Mouse (Mus musculus): ENCODE measurements around the gene Fgd2. TPM values are rescaled to one million over a fixed set of nuclear protein-coding genes. Genes with fewer than 3 reads are reported as not detected.
"Not testable (repeated sequence)": the region's sequence is repeated elsewhere in the genome, so short reads cannot be mapped to it uniquely, and the experiment has no call there.

The Fgd2 gene
- polyA plus RNA-seq, 1 experiment, result 6.4 TPM

DNA sequence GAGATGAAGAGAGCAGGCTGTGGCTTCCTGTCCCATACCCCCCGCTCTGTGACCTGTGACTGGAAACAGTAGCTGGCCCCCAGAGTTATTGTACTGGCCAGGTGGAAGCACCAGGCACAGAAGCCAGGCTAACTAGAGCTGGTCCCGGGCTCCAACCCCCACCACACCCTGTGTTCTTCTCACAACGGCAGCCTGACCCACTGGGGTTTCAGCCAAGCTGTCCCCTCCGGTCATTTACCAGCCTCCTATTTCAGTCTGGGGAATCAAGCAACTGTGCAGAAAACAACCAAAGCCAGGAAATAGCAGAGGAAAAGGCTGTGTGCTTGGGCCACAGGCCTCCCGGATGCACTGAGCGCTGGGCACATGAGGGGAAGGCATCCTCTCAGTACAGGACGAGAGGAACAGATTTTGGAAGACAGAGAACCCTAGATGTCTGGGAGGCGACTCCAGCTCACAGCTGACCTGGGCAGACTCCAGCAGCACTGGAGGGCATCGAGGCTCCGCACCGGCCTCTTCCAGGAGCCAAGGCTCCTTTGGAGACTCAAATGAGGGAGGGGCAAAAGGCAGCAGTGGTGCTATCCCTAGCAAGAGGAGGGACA lies 21.4 kb upstream of the Fgd2 start:
- peak; percentile 37 for DNase-seq (ENCODE audit: low read depth)
- TF ChIP-seq CTCF (IDR thresholded peaks at IDR 0.05; ENCODE audit: borderline replicate concordance, extremely low read depth, insufficient read depth, insufficient read length) (no peak), POLR2A (IDR thresholded peaks at IDR 0.05; ENCODE audit: borderline replicate concordance, extremely low read depth, insufficient read depth, insufficient read length, poor library complexity, severe bottlenecking) (no peak)

DNA sequence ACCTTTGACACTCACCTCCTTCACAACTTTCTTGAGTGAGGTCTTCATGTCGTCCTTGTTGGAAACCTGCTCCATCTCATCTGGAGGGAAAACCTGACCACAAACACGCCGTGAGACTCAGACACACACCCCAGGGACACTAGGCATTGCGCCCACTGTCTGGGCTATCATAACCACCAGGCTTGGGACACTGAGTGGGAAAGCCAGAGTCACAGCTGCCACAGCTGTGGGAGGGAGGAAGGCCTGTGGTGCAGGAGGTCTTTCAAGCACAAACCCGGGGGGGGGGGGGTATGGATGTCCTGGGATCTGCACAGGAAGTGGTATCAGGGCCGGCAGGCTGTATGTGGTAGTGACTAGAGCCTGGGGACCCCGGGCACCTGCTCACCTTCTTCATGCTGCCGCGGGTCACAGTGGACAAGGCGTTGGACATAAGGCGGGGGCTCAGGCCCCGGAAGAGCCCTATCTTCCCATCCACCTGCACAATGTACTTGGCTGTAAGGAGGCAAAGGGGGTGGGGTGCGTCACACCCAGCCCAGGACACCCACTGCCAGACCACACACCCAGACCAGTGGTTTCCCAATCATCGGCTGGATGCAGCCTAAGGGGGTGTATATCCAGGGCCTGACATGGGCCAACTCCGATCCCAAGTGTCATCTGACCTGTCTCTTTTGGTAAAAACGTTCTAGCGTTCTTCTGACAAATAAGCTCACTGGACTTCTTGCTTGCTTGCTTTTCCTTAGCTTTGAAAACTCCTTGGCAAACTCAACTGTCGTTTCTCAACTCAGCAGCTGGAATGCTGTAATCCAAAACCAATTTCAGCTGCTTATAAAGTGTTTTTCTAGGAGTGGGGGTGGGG lies 20.1 kb upstream of the Fgd2 start:
- TF ChIP-seq CTCF (IDR thresholded peaks at IDR 0.05; ENCODE audit: borderline replicate concordance, extremely low read depth, insufficient read depth, insufficient read length) (no peak), POLR2A (IDR thresholded peaks at IDR 0.05; ENCODE audit: borderline replicate concordance, extremely low read depth, insufficient read depth, insufficient read length, poor library complexity, severe bottlenecking) (no peak)

DNA sequence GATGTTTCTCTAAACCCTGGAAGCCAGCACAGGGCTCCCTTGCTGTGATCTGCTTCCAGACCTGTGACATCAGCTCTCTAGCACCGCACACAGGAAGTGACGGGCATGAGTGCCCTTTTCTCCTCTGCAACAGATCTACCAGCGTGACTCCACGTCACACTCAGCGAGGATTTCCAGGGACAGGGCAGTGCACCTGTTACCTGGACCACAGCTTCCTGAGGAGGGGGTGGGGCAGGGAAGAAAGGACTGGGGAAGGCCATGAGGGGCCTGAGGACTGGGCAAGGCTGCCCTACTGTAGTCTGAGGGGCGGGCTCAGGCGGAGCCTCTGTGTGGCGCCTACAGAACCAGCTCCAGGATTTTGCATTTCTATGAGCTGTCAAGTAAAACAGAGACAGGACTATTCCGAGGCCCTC lies 19.1 kb upstream of the Fgd2 start:
- peak; percentile 69 for DNase-seq (ENCODE audit: low read depth)
- TF ChIP-seq POLR2A (IDR thresholded peaks at IDR 0.05; ENCODE audit: borderline replicate concordance, extremely low read depth, insufficient read depth, insufficient read length, poor library complexity, severe bottlenecking) (no peak), CTCF (IDR thresholded peaks at IDR 0.05; ENCODE audit: borderline replicate concordance, extremely low read depth, insufficient read depth, insufficient read length) (peak; percentile 35; the same call in 1 of the 2 replicates)

More for the DNA sequence above, 20.1 kb upstream of the Fgd2 start:
- DNase-seq (ENCODE audit: low read depth), result no peak

DNA sequence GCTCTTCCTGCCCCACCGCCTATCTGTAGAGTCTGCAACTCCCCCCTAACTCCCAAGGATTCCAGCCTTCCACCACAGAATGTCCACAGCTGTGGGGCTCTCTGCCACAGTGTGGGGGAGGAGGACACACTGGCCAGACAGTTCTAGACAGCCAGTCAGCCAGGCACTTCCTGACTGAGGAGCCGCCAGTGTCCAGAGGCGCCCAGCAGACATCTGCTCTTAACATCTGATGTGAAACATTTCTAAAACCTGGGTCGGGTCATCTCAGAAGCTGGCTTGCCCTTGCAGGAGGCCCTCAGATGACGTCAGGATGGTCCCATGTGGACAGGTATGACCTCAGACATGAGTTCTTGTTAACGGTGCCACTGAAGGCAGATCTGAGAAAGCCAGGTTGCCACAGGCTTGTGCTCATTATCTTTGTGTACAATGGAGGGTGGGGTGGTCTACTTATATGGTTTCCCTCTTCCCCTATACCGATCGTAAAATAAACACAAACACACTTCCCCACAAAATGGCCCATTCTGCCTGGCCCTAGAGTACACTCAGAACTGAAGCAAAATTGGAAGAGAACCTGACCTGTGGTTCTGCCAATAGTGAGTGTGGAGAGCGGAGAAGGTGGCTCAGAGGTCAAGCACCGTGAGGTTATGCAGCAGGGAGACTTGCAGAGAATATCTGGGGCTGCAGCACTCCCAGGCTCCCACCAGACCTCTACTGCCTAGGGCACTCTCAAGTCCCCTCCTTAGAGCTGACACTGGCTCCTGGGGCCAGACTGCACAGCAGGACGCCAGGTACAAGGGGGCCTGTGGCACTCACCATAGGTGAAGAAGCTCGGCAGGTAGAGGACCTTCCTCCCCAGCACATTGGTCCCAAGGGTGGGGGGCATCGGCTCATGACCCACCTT lies 18.5 kb upstream of the Fgd2 start:
- no peak for TF ChIP-seq POLR2A (IDR thresholded peaks at IDR 0.05; ENCODE audit: borderline replicate concordance, extremely low read depth, insufficient read depth, insufficient read length, poor library complexity, severe bottlenecking)
- TF ChIP-seq CTCF (IDR thresholded peaks at IDR 0.05; ENCODE audit: borderline replicate concordance, extremely low read depth, insufficient read depth, insufficient read length), result no peak
- DNase-seq (ENCODE audit: low read depth), result no peak

DNA sequence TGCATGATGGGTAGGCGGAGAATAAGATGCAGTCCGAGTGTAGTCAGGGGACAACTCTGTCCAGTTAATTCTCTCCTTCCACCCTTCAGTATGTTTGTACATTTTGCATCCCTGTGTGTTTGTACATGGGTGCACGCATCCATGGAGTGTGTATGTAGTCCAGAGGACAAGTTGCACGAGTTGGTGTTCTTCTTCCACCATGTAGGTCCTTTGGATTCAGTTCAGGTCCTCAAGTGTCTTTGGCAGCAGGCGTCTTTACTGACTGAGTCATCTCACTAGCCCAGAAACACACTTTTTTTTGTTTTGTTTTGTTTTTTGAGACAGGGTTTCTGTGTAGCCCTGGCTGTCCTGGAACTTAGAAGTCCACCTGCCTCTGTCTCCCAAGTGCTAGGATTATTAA lies 17.5 kb upstream of the Fgd2 start:
- no peak for DNase-seq (ENCODE audit: low read depth)
- no peak for TF ChIP-seq CTCF (IDR thresholded peaks at IDR 0.05; ENCODE audit: borderline replicate concordance, extremely low read depth, insufficient read depth, insufficient read length)
- no peak for TF ChIP-seq POLR2A (IDR thresholded peaks at IDR 0.05; ENCODE audit: borderline replicate concordance, extremely low read depth, insufficient read depth, insufficient read length, poor library complexity, severe bottlenecking)

DNA sequence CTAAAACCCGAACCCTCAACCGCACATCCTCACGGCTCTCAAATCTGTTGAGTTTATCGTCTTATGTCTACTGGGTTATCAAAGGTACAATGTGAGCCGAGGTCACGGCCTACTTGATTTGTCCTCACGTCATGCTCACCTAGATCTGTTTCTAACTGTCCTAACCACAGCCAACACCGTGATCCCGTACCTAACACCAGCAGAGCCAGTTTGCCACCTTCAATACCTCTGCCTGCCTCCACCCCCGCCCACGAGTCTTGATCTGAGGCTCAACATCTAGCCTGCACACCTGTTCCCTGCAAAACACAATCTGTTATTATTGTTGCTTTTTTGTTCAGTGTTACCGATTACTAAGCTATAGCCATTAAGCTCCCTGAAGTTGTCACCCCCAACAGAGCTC lies 15.4 kb upstream of the Fgd2 start:
- TF ChIP-seq CTCF (IDR thresholded peaks at IDR 0.05; ENCODE audit: borderline replicate concordance, extremely low read depth, insufficient read depth, insufficient read length), result no peak
- no peak for TF ChIP-seq POLR2A (IDR thresholded peaks at IDR 0.05; ENCODE audit: borderline replicate concordance, extremely low read depth, insufficient read depth, insufficient read length, poor library complexity, severe bottlenecking)
- no peak for DNase-seq (ENCODE audit: low read depth)

DNA sequence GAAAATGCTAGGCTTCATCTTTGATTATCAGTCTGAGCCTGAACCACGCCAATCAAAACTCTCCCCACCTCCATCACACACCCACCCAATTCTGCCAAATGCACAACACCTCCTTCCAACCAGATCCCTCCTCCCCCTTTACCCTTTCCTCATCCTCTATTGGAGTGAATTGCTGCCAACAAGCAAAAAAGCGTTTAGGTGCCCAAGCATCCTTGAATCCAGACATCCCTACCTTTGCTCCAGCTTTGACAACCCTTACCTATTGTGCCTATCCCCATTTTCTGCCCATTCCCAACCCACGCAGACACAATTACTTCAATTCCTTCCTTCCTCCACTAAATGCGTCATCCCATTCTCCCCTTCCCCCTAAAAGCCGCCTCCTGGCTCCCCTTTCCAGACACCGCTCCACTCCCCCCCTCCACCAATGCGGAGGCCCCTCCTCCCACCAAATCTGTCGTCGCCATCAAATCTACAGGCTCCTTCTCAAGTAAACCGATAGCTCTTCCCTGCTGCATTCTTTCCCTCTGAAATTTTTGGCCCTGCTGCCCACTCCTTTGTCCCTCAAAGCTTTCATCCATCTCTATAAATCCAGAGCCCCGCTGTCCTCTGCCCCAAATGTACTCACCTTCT lies 14.1 kb upstream of the Fgd2 start:
- peak; percentile 89 for DNase-seq (ENCODE audit: low read depth)
- TF ChIP-seq CTCF (IDR thresholded peaks at IDR 0.05; ENCODE audit: borderline replicate concordance, extremely low read depth, insufficient read depth, insufficient read length), result no peak
- TF ChIP-seq POLR2A (IDR thresholded peaks at IDR 0.05; ENCODE audit: borderline replicate concordance, extremely low read depth, insufficient read depth, insufficient read length, poor library complexity, severe bottlenecking), result no peak

DNA sequence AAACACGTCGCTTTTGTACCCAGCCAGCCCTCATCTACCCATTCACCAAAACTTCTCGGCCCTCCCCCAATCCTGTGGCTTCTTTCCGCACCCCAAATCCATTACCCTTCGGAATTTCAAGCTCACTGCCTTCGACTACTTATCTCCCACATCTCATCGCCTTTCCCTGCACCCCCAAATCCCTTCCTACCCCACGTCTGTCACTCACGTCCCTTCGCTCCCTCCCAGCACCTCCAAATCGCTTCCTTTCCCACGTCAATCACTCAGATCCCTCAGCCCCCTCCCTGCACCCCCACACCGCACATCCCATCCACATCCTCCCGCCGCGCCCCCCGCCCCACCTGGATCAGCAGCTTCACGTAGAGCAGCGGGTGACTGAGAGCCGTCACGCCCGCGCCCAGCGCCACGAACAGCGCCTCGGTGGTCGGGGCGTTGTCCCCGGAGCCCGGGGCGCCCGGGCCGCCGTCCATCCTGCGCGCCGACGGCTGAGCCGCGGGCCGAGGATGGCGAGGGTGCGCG lies 13.5 kb upstream of the Fgd2 start:
- peak; percentile 71 for DNase-seq (ENCODE audit: low read depth)
- TF ChIP-seq CTCF (IDR thresholded peaks at IDR 0.05; ENCODE audit: borderline replicate concordance, extremely low read depth, insufficient read depth, insufficient read length) (no peak), POLR2A (IDR thresholded peaks at IDR 0.05; ENCODE audit: borderline replicate concordance, extremely low read depth, insufficient read depth, insufficient read length, poor library complexity, severe bottlenecking) (no peak)

DNA sequence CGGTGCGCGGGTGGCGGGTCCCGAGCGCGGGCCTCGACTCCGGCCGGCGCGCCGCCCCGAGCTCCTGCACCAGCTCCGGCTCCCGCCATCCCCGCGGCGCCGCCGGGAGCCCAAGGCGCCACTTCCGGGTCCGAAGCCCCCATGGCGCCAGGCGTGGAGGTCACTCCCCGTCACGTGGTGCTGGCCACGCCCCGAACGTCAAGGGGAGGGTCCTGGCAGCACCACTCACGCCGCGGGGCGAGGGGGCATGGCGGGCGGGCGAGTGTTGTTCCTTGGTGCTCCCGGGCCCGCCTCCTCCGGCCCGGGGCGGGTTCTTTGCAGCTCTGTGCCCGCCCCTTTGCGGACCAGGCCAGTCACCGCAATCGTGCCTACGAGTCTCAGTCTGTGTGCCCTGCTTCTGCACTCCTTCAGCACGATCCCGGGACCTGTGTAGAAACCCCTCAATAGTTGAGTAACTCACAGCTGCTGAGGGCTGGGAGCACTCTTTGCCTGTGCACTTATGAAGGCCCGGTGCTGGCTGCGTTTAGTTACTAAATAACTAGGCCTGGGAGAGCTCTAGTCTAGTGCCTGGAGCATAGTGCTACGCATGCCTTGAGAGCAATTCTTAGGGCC lies 13.0 kb upstream of the Fgd2 start, which contains the start of gene Mtch1:
Gene Mtch1, minus strand, starts transcription at position 290 of the 612 bp plus-strand sequence.
- TF ChIP-seq CTCF (IDR thresholded peaks at IDR 0.05; ENCODE audit: borderline replicate concordance, extremely low read depth, insufficient read depth, insufficient read length), result no peak
- TF ChIP-seq POLR2A (IDR thresholded peaks at IDR 0.05; ENCODE audit: borderline replicate concordance, extremely low read depth, insufficient read depth, insufficient read length, poor library complexity, severe bottlenecking), result peak; percentile 87
- DNase-seq (ENCODE audit: low read depth), result peak; percentile 98

DNA sequence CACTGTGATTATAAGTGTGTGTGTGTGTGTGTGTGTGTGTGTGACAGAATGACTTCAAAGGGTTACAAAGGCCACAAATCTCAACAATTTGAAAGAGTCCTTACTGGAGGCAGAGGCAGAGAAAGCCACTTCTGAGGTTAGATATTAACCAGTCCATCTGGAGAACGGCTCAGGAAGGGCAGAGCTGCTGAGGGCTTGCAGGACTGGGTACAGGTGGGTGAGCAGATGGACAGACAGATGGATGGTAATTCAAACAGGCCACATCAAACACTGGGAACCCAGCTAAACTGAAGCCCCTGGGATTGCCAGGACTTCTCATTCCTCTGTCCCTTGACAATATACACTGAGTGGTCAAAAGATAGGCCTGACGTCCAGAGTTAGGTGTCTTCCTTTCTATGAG lies 11.7 kb upstream of the Fgd2 start:
- TF ChIP-seq POLR2A (IDR thresholded peaks at IDR 0.05; ENCODE audit: borderline replicate concordance, extremely low read depth, insufficient read depth, insufficient read length, poor library complexity, severe bottlenecking) (no peak), CTCF (IDR thresholded peaks at IDR 0.05; ENCODE audit: borderline replicate concordance, extremely low read depth, insufficient read depth, insufficient read length) (no peak)

DNA sequence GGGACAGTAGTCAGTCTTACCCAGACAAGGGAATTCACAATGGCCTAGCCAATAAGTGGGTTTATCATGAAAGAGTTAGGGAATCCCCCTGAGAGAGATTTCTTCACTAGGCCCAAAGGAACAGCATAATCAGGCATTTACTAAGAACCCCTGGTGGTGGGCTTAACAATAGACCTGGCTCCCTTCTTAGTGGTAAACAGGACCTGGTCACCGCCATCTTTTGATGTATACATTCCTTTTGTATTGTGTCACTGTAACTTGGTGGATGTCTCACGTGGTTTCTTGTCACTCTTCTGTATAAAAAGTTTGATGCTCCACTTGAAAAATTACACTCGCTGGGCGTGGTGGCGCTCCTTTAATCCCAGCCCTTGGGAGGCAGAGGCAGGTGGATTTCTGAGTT lies 9.7 kb upstream of the Fgd2 start:
- DNase-seq (ENCODE audit: low read depth), result not testable (repeated sequence)

More for the DNA sequence above, 11.7 kb upstream of the Fgd2 start:
- DNase-seq (ENCODE audit: low read depth), result no peak
